Mouse (Mus musculus) neural tube, embryonic 15.5 days (tissue): ENCODE measurements around the gene Ankrd13d. TPM values are rescaled to one million over a fixed set of nuclear protein-coding genes. Genes with fewer than 3 reads are reported as not detected.
"Not testable (repeated sequence)": the region's sequence is repeated elsewhere in the genome, so short reads cannot be mapped to it uniquely, and the experiment has no call there.

Source experiments
- ATAC-seq: fragments of 200-750 bp; cut with Nextera tagmentation; 2 replicates; pipeline ENCODE4 v1.8.0; 2017; ENCODE audit warnings: mild to moderate bottlenecking, moderate TSS enrichment, moderate library complexity; ENCODE audit not compliant: low FRiP score
- H3K27ac ChIP-seq: fragments of 300-500 bp; sonication (generic); replicated peaks from 2 replicates; pipeline ENCODE4 v1.5.1; 2015; ENCODE audit warnings: mild to moderate bottlenecking, inconsistent platforms
- H3K27me3 ChIP-seq: fragments of 300-500 bp; sonication (generic); replicated peaks from 2 replicates; pipeline ENCODE4 v1.6.1; 2015; ENCODE audit warnings: inconsistent platforms
- H3K36me3 ChIP-seq: fragments of 300-500 bp; sonication (generic); 2 replicates; pipeline ENCODE4 v1.6.1; 2015; ENCODE audit warnings: inconsistent platforms
- H3K4me1 ChIP-seq: fragments of 300-500 bp; sonication (generic); 2 replicates; pipeline ENCODE4 v1.6.1; 2015; ENCODE audit warnings: inconsistent platforms
- H3K4me2 ChIP-seq: fragments of 300-500 bp; sonication (generic); 2 replicates; pipeline ENCODE4 v1.6.1; 2015; ENCODE audit warnings: inconsistent platforms, mild to moderate bottlenecking, moderate library complexity
- H3K4me3 ChIP-seq: fragments of 300-500 bp; sonication (generic); replicated peaks from 2 replicates; pipeline ENCODE4 v1.5.1; 2015; ENCODE audit warnings: mild to moderate bottlenecking, inconsistent platforms
- H3K9ac ChIP-seq: fragments of 300-500 bp; sonication (generic); replicated peaks from 2 replicates; pipeline ENCODE4 v1.6.1; 2015; ENCODE audit warnings: mild to moderate bottlenecking, inconsistent platforms
- H3K9me3 ChIP-seq: fragments of 300-500 bp; sonication (generic); replicated peaks from 2 replicates; pipeline ENCODE4 v1.6.1; 2016; ENCODE audit warnings: inconsistent platforms
- WGBS: fragments of 180-500 bp; shearing (Covaris S2); methylation state at CpG from one replicate; pipeline ENCODE4 v1.1.7; 2015; ENCODE audit warnings: mixed read lengths; 5-methylcytosine and 5-hydroxymethylcytosine counted together
- polyA plus RNA-seq: library from polyadenylated mRNA; unstranded; fragments of >200 nt; fragmentation: Nextera tagmentation; extraction: Ambion mirVana; gene quantifications from 2 replicates; pipeline ENCODE4 v1.2.1, GENCODE M21; 2015

The Ankrd13d gene
- polyA plus RNA-seq, 1 experiment from 2014 or later = 75.4 TPM

DNA sequence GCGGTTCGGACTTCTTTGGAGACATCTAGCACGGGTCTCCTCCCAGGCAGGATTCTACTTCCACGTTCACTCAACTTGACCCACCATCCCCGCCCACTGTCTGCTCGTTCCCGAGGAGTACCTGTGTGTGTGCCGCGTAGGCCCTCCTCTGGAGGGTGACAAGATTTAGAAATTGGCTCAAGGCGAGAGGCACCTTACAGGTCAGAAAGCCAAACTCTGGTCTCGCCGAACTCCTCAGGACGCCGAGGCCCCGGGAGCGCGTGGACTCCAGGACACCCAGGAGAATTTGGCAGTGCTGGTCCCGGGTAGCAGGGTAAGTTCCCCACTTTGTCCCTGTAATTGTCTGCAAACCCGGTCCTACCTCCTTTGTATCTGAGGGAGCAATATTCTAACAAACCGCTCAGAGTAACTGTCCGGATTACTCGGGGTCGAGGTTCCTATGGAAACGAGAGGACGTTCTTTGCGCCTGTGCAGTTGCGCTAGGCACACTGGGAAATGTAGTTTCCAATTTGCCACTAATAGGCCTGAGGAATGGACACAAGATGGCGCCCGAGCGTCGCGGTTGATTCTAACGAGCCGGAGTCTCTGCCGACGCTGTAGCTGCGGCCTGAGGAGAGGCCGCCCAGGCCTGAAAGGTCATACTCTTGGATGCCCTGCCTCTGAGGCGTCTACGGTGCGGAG is 25.6 kb downstream of the Ankrd13d start:
- WGBS = under 1% methylated on average over 41 of the region's 41 CpGs
- peak; percentile 90 for ATAC-seq
- peak overlapping the region; percentile 54 for H3K9ac ChIP-seq
- H3K4me3 ChIP-seq = peak overlapping the region; percentile 63
- no peaks in the 10 kb centered on the region for H3K36me3 ChIP-seq
- peaks cover 14% of the 10 kb centered on the region for H3K4me1 ChIP-seq
- peak overlapping the region; percentile 66; the same call in 1 of the 2 replicates for H3K27ac ChIP-seq
- H3K9me3 ChIP-seq = no peaks in the 10 kb centered on the region
- H3K4me2 ChIP-seq = peak overlapping the region; percentile 90
- H3K27me3 ChIP-seq = no peaks in the 10 kb centered on the region

DNA sequence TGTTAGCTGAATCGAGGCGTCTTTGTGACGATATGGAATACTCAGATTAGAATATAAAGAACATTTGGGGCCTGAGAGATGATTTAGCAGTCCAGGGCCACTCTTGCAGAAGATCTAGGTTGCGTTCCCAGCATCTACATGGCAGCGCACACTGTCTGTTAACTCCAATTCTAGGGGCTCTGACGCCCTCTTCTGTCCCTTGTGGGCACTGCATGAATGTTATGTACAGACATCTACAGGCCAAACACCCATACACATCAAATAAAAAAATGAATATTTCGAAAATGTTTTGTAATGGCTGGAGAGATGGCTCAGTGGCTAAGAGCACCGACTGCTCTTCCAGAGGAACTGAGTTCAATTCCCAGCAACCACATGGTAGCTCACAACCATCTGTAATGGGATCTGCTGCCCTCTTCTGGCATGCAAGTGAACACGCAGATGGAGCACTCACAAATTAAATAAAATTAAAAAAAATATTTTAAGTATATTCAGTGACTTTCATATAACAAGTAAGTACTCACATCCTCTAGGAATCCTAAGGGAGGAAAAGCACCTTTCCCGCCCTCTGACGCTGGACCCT is 27.3 kb downstream of the Ankrd13d start:
- Histone ChIP-seq H3K4me1 (peaks cover 14% of the 10 kb centered on the region), H3K27ac (no peak overlapping the region), H3K36me3 (no peaks in the 10 kb centered on the region), H3K4me2 (no peak overlapping the region), H3K27me3 (no peaks in the 10 kb centered on the region), H3K4me3 (no peak overlapping the region), H3K9me3 (no peaks in the 10 kb centered on the region), H3K9ac (no peak overlapping the region)
- no peak for ATAC-seq
- 78% methylated on average over 11 of the region's 11 CpGs for WGBS

DNA sequence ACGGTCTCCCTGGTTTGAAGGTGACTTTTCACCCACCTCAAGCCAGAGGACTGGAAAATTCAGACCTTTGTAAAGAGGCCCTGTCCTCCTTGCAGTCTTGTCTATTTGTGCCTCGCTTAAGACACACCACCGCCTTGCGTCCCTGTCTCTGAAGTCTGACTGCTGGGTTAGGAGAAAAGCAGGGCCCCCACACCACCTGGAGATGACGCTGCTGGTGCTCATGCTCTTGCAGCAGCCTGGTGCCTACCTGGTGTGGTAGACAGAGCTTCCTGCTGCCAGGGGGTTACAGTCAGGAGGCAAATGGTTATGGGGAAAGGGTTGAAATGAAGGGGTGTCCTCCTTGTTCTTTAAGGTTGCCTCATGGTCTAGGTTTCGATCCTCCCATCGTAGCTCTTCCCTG is 28.7 kb downstream of the Ankrd13d start:
- WGBS = 90% methylated on average over 7 of the region's 7 CpGs
- no peaks in the 10 kb centered on the region for H3K9me3 ChIP-seq
- H3K9ac ChIP-seq = no peak overlapping the region

DNA sequence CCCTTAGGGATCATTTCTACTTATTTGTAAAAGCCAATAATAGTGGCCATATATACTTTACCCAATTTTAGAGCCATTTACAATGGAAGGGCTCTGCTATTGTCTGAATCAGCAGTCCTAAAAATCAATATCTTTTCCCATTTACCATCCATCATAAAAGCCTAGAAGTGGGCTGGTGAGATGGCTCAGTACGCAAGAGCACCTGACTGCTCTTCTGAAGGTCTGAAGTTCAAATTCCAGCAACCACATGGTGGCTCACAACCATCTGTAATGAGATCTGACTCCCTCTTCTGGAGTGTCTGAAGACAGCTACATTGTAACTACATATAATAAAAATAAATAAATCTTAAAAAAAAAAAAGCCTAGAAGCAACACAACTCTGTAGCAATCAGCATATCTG is 34.3 kb downstream of the Ankrd13d start:
- H3K4me3 ChIP-seq, H3K9ac ChIP-seq, H3K27me3 ChIP-seq, H3K9me3 ChIP-seq, H3K4me2 ChIP-seq, H3K36me3 ChIP-seq, ATAC-seq, H3K27ac ChIP-seq, H3K4me1 ChIP-seq: not testable (repeated sequence)
- WGBS = 65% methylated on average over 1 of the region's 1 CpGs

More for the DNA sequence above, 28.7 kb downstream of the Ankrd13d start:
- no peak overlapping the region for H3K4me2 ChIP-seq
- ATAC-seq = no peak
- no peak overlapping the region for H3K27ac ChIP-seq
- no peaks in the 10 kb centered on the region for H3K27me3 ChIP-seq
- no peaks in the 10 kb centered on the region for H3K36me3 ChIP-seq
- peaks cover 14% of the 10 kb centered on the region for H3K4me1 ChIP-seq
- H3K4me3 ChIP-seq = no peak overlapping the region

DNA sequence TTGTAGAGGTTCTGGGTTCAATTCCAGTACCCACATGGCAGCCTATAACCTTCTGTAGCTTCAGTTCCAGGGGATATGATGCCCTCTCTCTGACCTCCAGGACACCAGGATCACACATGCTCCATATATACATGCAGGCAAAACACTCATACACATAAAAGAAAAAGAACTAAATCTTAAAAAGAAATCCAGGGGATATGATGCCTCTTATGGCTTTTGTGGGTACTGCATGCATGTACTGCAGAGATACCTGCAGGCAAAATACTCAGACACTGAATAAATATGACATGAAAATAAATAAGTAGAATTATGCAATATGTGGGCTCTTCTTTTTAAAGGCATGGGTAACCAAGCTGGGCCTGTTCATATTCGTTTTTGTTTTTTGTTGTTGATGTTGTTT is 35.9 kb downstream of the Ankrd13d start:
- 67% methylated on average over 1 of the region's 1 CpGs for WGBS
- Histone ChIP-seq H3K27ac (no peak overlapping the region), H3K36me3 (no peaks in the 10 kb centered on the region), H3K9ac (no peak overlapping the region), H3K4me3 (no peak overlapping the region), H3K4me2 (no peak overlapping the region), H3K27me3 (no peaks in the 10 kb centered on the region), H3K9me3 (no peaks in the 10 kb centered on the region), H3K4me1 (no peaks in the 10 kb centered on the region)
- ATAC-seq = no peak

DNA sequence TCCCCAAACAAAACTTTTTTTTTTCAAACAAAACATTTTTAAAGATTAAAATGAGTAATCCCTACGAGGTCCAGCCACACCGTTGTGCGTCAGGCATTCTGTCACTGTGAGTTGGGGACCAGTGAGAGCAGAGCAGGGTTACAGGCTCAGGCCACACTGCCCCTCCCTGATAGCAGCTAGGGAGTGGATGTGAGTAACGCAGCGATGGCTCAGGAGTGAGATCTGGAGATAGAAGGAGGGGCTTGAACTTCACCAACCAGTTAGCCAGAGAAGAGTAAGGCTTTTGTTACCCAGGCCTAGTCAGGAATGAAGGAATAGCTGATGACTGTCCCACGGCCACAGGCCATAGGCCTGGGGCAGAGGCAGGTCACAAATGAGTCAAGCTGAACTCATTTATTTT is 38.2 kb downstream of the Ankrd13d start:
- Histone ChIP-seq H3K36me3 (no peaks in the 10 kb centered on the region), H3K9me3 (no peaks in the 10 kb centered on the region), H3K4me3 (no peak overlapping the region), H3K4me1 (no peaks in the 10 kb centered on the region), H3K4me2 (no peak overlapping the region), H3K27me3 (no peaks in the 10 kb centered on the region), H3K9ac (no peak overlapping the region), H3K27ac (no peak overlapping the region)
- no peak for ATAC-seq
- 84% methylated on average over 6 of the region's 6 CpGs for WGBS

DNA sequence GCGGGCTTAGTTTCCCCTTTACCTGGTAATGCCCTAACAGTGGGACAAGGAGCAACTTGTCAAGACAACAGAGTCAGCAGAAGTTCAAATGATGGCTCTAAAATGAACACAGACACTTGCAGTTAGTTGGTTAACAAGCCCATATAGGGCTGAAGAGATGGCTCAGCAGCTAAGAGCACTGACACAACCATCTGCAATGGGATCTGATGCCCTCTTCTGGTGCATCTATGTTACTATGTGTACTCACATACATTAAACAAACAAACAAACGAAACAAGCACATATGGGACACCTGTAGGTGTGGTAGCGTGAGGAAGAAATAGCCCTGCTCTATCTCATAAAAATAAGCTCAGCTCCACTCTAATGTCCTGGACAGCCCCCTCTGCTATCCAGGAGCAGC is 40.5 kb downstream of the Ankrd13d start:
- H3K4me1 ChIP-seq = no peaks in the 10 kb centered on the region
- no peak overlapping the region for H3K4me2 ChIP-seq
- no peak for ATAC-seq
- no peak overlapping the region for H3K9ac ChIP-seq
- no peak overlapping the region for H3K27ac ChIP-seq
- WGBS = 68% methylated on average over 3 of the region's 3 CpGs
- H3K27me3 ChIP-seq = no peaks in the 10 kb centered on the region
- no peaks in the 10 kb centered on the region for H3K36me3 ChIP-seq
- H3K9me3 ChIP-seq = no peaks in the 10 kb centered on the region
- no peak overlapping the region for H3K4me3 ChIP-seq

DNA sequence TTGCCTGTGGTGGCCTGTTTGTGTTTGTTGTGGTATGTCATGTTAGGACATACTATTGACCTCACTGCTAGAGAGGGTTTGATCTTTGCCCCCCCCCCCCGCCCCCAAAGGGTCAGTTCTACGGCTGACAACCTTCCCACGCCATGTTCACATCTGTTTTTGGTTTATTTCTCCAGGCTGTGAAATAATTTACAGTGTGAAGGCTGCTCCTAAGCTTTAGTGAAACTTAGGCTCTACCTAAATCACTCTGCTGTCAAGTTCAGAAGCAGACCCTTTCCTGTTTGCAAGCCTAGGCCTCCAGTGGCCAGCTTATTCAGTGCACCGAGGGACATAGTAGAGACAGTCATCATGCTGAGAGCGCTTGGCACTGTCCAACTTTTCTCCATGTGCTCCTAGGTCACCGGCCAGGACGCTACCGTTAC is 42.7 kb downstream of the Ankrd13d start:
- H3K27ac ChIP-seq = no peak overlapping the region
- H3K9me3 ChIP-seq = no peaks in the 10 kb centered on the region
- no peaks in the 10 kb centered on the region for H3K4me1 ChIP-seq
- H3K9ac ChIP-seq = no peak overlapping the region
- 68% methylated on average over 8 of the region's 8 CpGs for WGBS
- H3K27me3 ChIP-seq = no peaks in the 10 kb centered on the region
- no peak for ATAC-seq
- no peak overlapping the region for H3K4me2 ChIP-seq
- H3K4me3 ChIP-seq = no peak overlapping the region
- no peaks in the 10 kb centered on the region for H3K36me3 ChIP-seq

DNA sequence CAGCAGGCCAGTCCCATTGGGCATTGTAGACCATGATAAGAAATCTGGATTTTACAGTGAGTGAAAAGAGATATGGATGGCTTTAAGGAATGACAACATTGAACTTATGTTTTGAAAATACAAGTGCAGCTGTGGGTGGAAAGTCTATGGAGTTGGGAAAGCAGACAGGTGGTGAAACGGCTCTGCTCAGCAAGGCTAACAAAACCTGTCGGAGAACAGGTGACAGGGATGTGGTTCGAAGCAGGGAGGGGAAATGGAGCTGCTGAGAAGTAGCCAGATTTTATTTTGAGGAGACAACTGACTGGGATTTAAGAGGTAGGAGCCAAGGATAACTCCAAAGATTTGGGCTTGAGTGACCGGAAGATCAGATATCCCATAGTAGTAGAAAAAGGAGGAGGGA is 48.4 kb downstream of the Ankrd13d start:
- WGBS = 82% methylated on average over 4 of the region's 4 CpGs
- Histone ChIP-seq H3K9ac (no peak overlapping the region), H3K4me3 (no peak overlapping the region), H3K27me3 (peaks cover 7% of the 10 kb centered on the region), H3K27ac (no peak overlapping the region), H3K9me3 (no peaks in the 10 kb centered on the region), H3K4me2 (no peak overlapping the region), H3K36me3 (no peaks in the 10 kb centered on the region), H3K4me1 (peaks cover 13% of the 10 kb centered on the region)
- ATAC-seq = no peak

DNA sequence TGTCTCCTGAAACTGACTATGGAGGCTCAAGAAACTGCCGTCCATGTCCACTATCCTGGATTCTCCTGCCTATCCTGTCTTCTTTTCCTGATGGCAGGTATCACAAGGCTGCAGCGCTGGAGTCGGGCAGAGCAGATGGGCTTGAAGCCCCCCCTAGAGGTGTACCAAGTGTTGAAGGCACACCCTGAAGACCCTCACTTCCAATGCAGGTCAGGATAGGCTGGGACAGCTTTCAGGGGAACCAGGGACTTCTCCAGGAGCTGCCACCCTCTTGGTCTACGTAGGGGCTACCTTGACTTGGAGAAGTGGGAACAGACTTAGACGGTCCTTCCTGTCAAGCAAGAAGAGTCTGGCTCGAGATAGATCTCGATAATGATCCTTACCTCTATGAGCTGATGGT is 50.3 kb downstream of the Ankrd13d start:
- Histone ChIP-seq H3K4me1 (peaks cover 13% of the 10 kb centered on the region), H3K4me3 (peak overlapping the region; percentile 51; the same call in 1 of the 2 replicates), H3K27ac (no peak overlapping the region), H3K9ac (peak overlapping the region; percentile 63; the same call in 1 of the 2 replicates), H3K27me3 (peaks cover 18% of the 10 kb centered on the region), H3K36me3 (no peaks in the 10 kb centered on the region), H3K4me2 (peak overlapping the region; percentile 79), H3K9me3 (no peaks in the 10 kb centered on the region)
- ATAC-seq = no peak
- WGBS = 80% methylated on average over 7 of the region's 7 CpGs

DNA sequence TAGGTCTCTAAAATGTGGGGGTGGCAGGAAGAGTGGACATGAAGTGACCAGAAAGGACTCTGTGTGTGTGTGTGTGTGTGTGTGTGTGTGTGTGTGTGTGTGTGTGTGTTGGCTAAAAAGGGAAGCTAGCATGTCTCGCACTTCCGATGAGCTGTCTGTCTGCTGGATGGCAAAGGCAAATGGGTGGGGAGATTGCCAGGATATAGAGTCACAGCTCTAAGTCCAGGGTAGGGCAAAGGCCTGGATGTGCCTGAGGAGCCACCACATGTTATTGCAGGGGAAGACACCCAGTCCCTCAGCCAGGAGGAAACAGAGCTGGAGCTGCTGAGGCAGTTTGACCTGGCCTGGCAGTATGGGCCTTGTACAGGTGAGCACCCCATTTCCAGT is 50.8 kb downstream of the Ankrd13d start:
- Histone ChIP-seq H3K9ac (peak overlapping the region; percentile 63), H3K36me3 (no peaks in the 10 kb centered on the region), H3K9me3 (no peaks in the 10 kb centered on the region), H3K27ac (peak overlapping the region; percentile 82), H3K4me1 (peaks cover 13% of the 10 kb centered on the region), H3K27me3 (peaks cover 18% of the 10 kb centered on the region), H3K4me3 (peak overlapping the region; percentile 51), H3K4me2 (peak overlapping the region; percentile 79)
- ATAC-seq = peak; percentile 25; the same call in 1 of the 2 replicates
- 38% methylated on average over 2 of the region's 2 CpGs for WGBS
